Mouse (Mus musculus) intestine, embryonic 15.5 days (tissue): ENCODE measurements around the gene Tbx10. TPM values are rescaled to one million over a fixed set of nuclear protein-coding genes. Genes with fewer than 3 reads are reported as not detected.
A peak's percentile ranks its signal among the peaks of the same experiment; 100 is the strongest.
"Not testable (repeated sequence)": the region's sequence is repeated elsewhere in the genome, so short reads cannot be mapped to it uniquely, and the experiment has no call there.

Experiments
- ATAC-seq: fragments of 200-750 bp; cut with Nextera tagmentation; 2 replicates; pipeline ENCODE4 v1.8.0; 2017; ENCODE audit warnings: moderate TSS enrichment, moderate library complexity
- H3K27ac ChIP-seq: fragments of 300-500 bp; sonication (generic); 2 replicates; pipeline ENCODE4 v1.5.1; 2015; ENCODE audit warnings: mild to moderate bottlenecking, inconsistent platforms
- H3K27me3 ChIP-seq: fragments of 300-500 bp; sonication (generic); replicated peaks from 2 replicates; pipeline ENCODE4 v1.6.1; 2015; ENCODE audit warnings: inconsistent platforms
- H3K36me3 ChIP-seq: fragments of 300-500 bp; sonication (generic); 2 replicates; pipeline ENCODE4 v1.6.1; 2015; ENCODE audit warnings: inconsistent platforms
- H3K4me1 ChIP-seq: fragments of 300-500 bp; sonication (generic); replicated peaks from 2 replicates; pipeline ENCODE4 v1.6.1; 2015; ENCODE audit warnings: inconsistent platforms
- H3K4me2 ChIP-seq: fragments of 300-500 bp; sonication (generic); replicated peaks from 2 replicates; pipeline ENCODE4 v1.6.1; 2015; ENCODE audit warnings: mild to moderate bottlenecking, inconsistent platforms
- H3K4me3 ChIP-seq: fragments of 300-500 bp; sonication (generic); replicated peaks from 2 replicates; pipeline ENCODE4 v1.5.1; 2015; ENCODE audit warnings: inconsistent platforms
- H3K9ac ChIP-seq: fragments of 300-500 bp; sonication (generic); 2 replicates; pipeline ENCODE4 v1.6.1; 2015; ENCODE audit warnings: inconsistent platforms
- H3K9me3 ChIP-seq: fragments of 300-500 bp; sonication (generic); 2 replicates; pipeline ENCODE4 v1.6.1; 2016; ENCODE audit warnings: inconsistent platforms
- WGBS: fragments of 180-500 bp; shearing (Covaris S2); methylation state at CpG from one replicate; pipeline ENCODE4 v1.1.7; 2015; 5-methylcytosine and 5-hydroxymethylcytosine counted together
- polyA plus RNA-seq: library from polyadenylated mRNA; unstranded; fragments of >200 nt; fragmentation: Nextera tagmentation; extraction: Ambion mirVana; gene quantifications from 2 replicates; pipeline ENCODE4 v1.2.1, GENCODE M21; 2015

Gene Tbx10
- polyA plus RNA-seq, 1 experiment from 2014 or later, result 0.38 TPM

DNA sequence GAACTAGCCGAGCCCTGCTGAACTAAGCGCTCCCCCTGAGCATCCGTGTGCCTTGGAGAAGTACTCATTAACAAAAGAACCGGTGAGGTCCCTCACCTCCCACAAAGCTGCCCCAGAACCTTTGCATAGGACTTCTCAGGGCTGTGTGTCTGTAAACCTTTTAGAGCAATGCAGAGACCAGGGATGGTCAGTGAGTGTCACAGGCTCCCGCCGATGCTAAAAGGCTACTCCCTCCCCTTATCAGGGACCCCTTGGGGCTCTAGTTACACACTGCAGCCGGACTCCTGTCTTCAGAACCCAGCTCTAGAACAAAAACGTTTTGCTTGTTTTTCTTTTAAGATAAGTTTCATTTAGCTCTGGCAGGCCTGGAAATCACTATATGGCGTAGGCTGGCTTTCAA lies 20.5 kb downstream of the Tbx10 start:
- 15% methylated on average over 9 of the region's 9 CpGs for WGBS
- Histone ChIP-seq H3K27me3 (no peaks in the 10 kb centered on the region), H3K4me1 (peaks cover 8% of the 10 kb centered on the region; the same call in 1 of the 2 replicates), H3K9ac (peak overlapping the region; percentile 44), H3K4me2 (peak overlapping the region; percentile 65), H3K4me3 (peak overlapping the region; percentile 80), H3K9me3 (no peaks in the 10 kb centered on the region), H3K27ac (no peak overlapping the region), H3K36me3 (peaks cover 15% of the 10 kb centered on the region)
- peak; percentile 48 for ATAC-seq

DNA sequence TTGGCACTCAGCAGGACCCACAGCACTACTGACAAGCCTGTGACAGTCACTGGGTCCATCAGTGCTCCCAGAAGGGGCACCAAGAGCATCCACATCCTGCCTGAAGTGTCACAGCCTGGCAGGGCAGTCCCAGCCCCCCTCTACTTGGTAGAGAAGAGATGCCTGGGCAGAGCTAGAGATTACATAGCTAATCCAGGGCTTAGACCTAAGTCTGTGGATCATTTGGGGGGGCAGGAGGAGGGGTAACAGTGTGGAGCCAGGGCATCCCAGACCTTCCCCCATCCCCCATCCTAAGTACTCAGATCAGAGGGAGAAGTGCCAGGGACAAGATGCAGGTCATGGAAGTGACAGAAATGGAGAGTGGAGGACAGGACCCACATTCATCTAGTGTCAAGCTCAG lies 22.2 kb downstream of the Tbx10 start:
- Histone ChIP-seq H3K4me1 (peaks cover 11% of the 10 kb centered on the region; the same call in 1 of the 2 replicates), H3K36me3 (0 out of 2 replicates have a peak, but pooled peaks cover 3% of the 10 kb centered on the region), H3K27me3 (no peaks in the 10 kb centered on the region), H3K4me3 (no peak overlapping the region), H3K4me2 (no peak overlapping the region), H3K27ac (no peak overlapping the region), H3K9me3 (no peaks in the 10 kb centered on the region), H3K9ac (no peak overlapping the region)
- ATAC-seq, result no peak

DNA sequence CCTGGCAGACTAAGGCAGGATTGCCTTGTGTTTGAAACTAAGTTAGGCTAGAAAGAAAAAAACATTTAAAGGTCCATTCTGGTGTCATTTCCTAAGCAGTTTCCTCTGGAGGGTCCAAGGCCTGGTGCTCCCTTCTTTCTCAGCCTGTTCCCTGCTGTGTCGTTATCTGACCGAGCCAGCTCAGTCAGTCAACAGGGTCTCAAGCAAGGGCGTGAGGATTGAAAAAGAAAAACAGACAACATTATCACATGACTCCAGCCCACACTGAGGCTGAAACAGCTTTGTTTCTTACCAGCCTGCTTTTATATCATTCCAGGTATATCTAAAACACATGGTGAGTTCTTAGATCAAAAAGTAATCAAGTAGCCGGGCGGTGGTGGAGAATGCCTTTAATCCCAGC lies 23.1 kb downstream of the Tbx10 start:
- no peak overlapping the region for H3K4me2 ChIP-seq
- no peak for ATAC-seq
- H3K9ac ChIP-seq, result no peak overlapping the region
- WGBS, result 66% methylated on average over 5 of the region's 5 CpGs
- no peak overlapping the region for H3K27ac ChIP-seq
- H3K36me3 ChIP-seq, result 0 out of 2 replicates have a peak, but pooled peaks cover 3% of the 10 kb centered on the region
- no peaks in the 10 kb centered on the region for H3K27me3 ChIP-seq
- no peaks in the 10 kb centered on the region for H3K9me3 ChIP-seq
- H3K4me1 ChIP-seq, result peaks cover 11% of the 10 kb centered on the region; the same call in 1 of the 2 replicates
- no peak overlapping the region for H3K4me3 ChIP-seq

DNA sequence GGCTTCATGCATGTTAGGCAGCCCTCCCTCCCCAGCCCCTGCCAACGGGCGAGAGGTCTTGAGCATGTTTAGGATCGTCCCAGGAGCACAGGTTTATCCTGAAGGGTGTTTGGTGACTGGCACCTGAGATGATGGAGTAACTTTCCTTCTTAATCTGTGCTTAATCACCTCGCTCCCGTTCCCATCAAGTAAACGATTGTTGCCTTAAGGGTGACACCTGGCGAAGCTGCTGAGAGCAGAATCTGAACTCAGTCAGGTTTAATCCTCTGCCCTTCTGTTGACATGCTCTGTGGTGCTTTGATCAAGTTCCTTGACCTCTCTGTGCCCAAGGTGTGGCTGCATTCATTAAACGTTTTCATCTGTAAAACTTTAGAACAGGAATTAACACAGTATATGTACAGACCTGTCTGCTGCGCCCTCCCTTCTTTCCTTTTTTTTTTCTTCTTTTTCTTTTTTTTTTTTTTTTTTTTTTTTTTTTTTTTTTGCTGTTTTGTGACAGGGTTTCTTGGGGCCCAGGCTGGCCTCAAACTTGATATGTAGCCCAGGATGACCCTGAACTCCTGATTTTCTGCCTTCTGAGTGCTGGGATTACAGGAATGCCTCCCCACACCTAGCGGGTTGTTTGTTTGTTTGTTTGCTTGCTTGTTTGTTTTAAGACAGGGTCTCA lies 25.5 kb downstream of the Tbx10 start:
- H3K9me3 ChIP-seq, result no peaks in the 10 kb centered on the region
- no peaks in the 10 kb centered on the region for H3K36me3 ChIP-seq
- H3K4me1 ChIP-seq, result peaks cover 3% of the 10 kb centered on the region; the same call in 1 of the 2 replicates
- H3K27me3 ChIP-seq, result no peaks in the 10 kb centered on the region
- no peak overlapping the region for H3K4me2 ChIP-seq
- no peak overlapping the region for H3K4me3 ChIP-seq
- WGBS, result 66% methylated on average over 10 of the region's 10 CpGs
- H3K27ac ChIP-seq, result no peak overlapping the region
- no peak overlapping the region for H3K9ac ChIP-seq
- ATAC-seq, result no peak

DNA sequence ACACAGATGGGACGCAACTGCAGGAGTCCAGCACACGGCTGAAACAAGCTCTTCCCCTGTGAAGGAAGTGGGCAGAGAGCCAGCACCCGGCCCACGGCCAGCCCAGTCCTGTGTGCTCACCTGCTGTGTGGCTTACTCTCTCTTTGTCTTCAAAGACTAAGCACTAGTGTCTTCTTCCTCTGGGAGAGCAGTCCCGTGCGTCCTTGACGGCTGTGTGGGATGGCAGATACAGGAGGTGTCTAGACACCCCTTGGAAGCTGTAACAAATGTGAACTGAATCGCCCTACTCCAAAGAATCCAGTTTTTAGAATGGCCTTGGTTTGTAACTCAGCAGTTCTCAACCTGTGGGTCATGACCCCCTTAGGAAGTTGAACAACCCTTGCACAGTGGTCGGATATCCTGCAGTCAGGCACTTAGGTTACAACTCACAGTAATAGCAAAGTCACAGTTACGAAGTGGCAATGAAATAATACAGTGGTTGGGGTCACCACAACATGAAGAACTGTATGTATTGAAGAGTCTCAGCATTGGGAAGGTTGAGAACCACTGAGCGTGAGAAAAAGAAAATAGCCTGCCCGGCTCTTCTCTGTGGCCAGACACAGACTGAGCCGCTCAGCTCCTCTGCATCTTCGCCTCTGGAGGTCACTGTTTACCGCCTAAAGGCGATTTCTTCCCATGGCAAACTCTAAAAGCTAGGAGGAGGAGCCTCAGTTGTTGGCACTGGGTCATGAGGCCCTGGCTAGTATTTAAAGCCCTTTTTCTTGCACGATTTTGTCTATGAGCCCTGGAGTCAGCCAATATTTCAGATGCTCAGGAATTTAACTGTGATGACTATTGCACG lies 26.4 kb downstream of the Tbx10 start:
- Histone ChIP-seq H3K9ac (no peak overlapping the region), H3K4me1 (peaks cover 3% of the 10 kb centered on the region; the same call in 1 of the 2 replicates), H3K4me2 (peak overlapping the region; percentile 2; the same call in 1 of the 2 replicates), H3K36me3 (no peaks in the 10 kb centered on the region), H3K9me3 (no peaks in the 10 kb centered on the region), H3K4me3 (no peak overlapping the region), H3K27me3 (no peaks in the 10 kb centered on the region), H3K27ac (no peak overlapping the region)
- 31% methylated on average over 18 of the region's 18 CpGs for WGBS
- ATAC-seq, result peak; percentile 94

DNA sequence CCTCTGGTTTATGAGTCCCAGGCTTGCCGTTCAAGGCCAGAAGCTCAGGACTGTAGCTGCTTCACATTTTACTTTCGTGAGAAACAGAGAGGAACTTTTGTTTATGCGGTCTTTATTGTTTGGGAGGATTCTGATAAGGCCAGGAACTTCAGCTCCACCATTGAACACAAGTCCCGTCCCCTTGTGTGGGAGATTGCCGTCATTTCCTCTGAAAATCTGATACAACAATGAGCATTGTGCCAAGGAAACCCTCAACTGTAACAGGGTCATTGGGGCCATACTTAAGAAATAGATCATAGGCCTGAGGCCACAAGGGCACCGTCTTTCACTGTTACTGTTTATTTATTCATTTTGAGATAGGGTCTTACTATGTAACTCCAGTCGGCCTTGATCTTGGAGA lies 30.6 kb downstream of the Tbx10 start:
- Histone ChIP-seq H3K27ac (no peak overlapping the region), H3K9ac (no peak overlapping the region), H3K27me3 (no peaks in the 10 kb centered on the region), H3K4me1 (peaks cover 3% of the 10 kb centered on the region; the same call in 1 of the 2 replicates), H3K4me2 (no peak overlapping the region), H3K4me3 (no peak overlapping the region), H3K36me3 (no peaks in the 10 kb centered on the region), H3K9me3 (no peaks in the 10 kb centered on the region)
- ATAC-seq, result no peak
- WGBS, result 65% methylated on average over 7 of the region's 7 CpGs

DNA sequence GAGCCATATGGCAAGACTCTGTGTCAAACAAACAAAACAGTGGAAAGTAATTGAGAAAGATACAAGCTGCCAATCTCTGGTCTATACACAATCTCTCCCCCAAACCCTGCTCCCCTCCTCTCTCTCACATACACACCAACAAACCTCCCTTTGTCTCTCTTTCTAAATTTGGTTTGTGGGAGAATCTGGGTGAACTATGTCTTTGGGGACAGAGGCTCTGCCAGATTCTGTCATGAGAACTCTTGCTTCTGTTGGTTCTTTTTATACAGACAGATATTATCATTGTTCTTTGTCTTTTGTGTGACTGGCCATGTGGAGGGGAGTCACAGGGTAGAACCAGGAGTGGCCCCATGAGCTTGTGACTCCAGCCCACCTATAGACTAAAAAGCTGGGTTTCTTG lies 35.0 kb downstream of the Tbx10 start:
- Histone ChIP-seq H3K27me3 (no peaks in the 10 kb centered on the region), H3K27ac (no peak overlapping the region), H3K36me3 (no peaks in the 10 kb centered on the region), H3K9ac (no peak overlapping the region), H3K9me3 (no peaks in the 10 kb centered on the region), H3K4me3 (no peak overlapping the region), H3K4me2 (no peak overlapping the region), H3K4me1 (no peaks in the 10 kb centered on the region)
- no peak for ATAC-seq

DNA sequence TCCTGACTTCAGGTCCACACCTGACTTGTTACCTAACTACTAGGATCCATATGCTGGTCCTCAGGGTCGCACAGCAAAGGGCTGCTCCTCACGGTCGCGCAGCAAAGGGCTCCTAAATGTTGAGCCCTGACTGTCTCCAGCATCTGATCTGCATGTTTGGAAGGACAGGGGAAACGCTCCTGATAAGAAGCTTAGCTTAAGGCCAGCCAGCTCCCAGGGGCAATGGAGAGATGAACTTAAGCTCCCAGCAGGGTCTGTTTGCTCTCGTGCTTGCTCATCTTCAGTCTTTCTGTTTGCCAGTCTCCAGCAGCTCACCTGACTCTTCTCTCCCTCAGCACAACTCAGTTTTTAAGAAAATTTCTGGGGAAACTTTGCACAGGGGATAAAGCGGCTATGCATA lies 40.1 kb downstream of the Tbx10 start:
- Histone ChIP-seq H3K27ac (peak overlapping the region; percentile 29; the same call in 1 of the 2 replicates), H3K27me3 (no peaks in the 10 kb centered on the region), H3K9me3 (no peaks in the 10 kb centered on the region), H3K4me3 (no peak overlapping the region), H3K36me3 (no peaks in the 10 kb centered on the region), H3K9ac (no peak overlapping the region), H3K4me2 (no peak overlapping the region), H3K4me1 (peaks cover 19% of the 10 kb centered on the region)
- WGBS, result 58% methylated on average over 7 of the region's 7 CpGs
- no peak for ATAC-seq

DNA sequence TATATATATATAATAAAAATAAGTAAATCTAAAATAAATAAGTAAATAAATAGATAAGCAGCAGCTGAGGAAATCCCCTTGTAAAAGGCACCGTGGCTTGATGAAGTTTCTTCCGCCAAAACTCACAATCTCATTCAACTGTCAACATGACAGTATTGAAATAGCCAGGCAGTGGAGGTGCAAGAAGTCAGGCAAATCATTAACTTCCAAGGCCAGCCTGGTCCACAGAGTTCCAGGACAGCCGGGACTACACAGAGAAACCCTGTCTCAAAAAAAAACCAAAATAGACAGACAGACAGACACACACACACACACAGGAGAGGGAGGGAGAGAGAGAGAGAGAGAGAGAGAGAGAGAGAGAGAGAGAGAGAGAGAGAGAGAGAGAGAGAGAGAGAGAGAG lies 40.7 kb downstream of the Tbx10 start:
- H3K4me2 ChIP-seq, result peak overlapping the region; percentile 19; the same call in 1 of the 2 replicates
- ATAC-seq, result peak; percentile 63
- no peaks in the 10 kb centered on the region for H3K9me3 ChIP-seq
- H3K27ac ChIP-seq, result peak overlapping the region; percentile 54; the same call in 1 of the 2 replicates
- no peak overlapping the region for H3K9ac ChIP-seq
- peaks cover 23% of the 10 kb centered on the region for H3K4me1 ChIP-seq
- no peaks in the 10 kb centered on the region for H3K27me3 ChIP-seq
- 67% methylated on average over 3 of the region's 3 CpGs for WGBS
- H3K36me3 ChIP-seq, result no peaks in the 10 kb centered on the region
- H3K4me3 ChIP-seq, result no peak overlapping the region

DNA sequence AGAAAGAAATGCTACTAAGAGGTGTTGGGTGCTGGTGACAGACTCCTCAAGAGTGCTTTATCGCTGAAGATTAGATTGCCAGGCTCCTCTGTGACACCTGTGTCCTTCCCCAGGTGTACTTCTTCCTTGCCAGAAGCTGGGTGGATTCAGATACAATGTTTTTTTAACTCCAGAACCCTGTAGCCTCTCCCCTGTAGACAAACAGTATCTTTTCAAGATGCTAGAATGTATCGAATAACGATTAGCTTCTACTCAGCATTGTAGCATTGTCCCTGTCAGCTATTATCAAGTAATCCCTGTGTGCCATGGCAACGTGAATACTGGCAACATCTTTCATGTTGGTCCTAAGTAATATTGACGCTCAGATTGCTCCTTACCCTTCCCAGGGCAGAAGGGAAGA lies 41.2 kb downstream of the Tbx10 start:
- H3K9me3 ChIP-seq, result no peaks in the 10 kb centered on the region
- H3K9ac ChIP-seq, result no peak overlapping the region
- peaks cover 23% of the 10 kb centered on the region for H3K4me1 ChIP-seq
- WGBS, result 47% methylated on average over 5 of the region's 5 CpGs
- peak overlapping the region; percentile 19; the same call in 1 of the 2 replicates for H3K4me2 ChIP-seq
- H3K36me3 ChIP-seq, result no peaks in the 10 kb centered on the region
- H3K4me3 ChIP-seq, result no peak overlapping the region
- peak; percentile 41; the same call in 1 of the 2 replicates for ATAC-seq
- H3K27me3 ChIP-seq, result no peaks in the 10 kb centered on the region
- H3K27ac ChIP-seq, result peak overlapping the region; percentile 54

DNA sequence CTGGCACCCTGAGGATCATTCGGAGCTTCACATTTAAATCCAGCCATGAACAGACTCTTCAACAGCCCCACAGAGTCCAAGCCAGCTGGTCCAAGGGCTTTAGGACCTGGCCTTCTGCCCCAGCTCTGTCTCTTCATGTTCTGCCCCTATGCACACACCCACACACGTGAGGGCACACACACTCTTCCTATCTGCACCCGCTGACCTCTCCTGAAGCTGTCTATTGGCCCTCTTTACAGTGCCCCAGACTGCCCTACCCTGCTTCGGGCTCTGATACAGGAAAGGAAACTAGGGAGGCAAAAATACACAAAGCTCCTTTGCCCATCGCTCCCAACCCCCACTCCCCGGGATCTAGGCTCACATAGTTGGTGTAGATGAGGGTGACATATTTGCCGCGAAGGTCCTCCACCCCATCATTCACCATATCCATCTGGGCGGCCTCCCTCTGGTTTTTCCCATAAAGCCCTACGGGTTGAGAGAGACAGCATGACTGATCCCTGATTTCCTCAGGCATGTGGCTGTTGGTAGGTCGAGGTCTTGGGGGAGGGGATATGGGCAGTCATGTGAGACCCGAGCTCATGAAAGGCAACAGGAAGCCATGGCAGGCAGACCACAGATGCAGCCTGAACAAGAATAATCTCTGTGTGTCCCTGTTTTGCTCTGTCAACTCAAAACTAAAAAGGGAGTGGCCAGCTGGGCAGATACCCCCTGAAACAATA lies 43.9 kb downstream of the Tbx10 start:
- H3K4me3 ChIP-seq, result peak overlapping the region; percentile 12
- H3K9me3 ChIP-seq, result no peaks in the 10 kb centered on the region
- H3K27ac ChIP-seq, result peak overlapping the region; percentile 36; the same call in 1 of the 2 replicates
- no peaks in the 10 kb centered on the region for H3K36me3 ChIP-seq
- H3K4me2 ChIP-seq, result peak overlapping the region; percentile 52
- peaks cover 23% of the 10 kb centered on the region for H3K4me1 ChIP-seq
- H3K27me3 ChIP-seq, result no peaks in the 10 kb centered on the region
- H3K9ac ChIP-seq, result no peak overlapping the region
- ATAC-seq, result peak; percentile 68
- 61% methylated on average over 12 of the region's 12 CpGs for WGBS

DNA sequence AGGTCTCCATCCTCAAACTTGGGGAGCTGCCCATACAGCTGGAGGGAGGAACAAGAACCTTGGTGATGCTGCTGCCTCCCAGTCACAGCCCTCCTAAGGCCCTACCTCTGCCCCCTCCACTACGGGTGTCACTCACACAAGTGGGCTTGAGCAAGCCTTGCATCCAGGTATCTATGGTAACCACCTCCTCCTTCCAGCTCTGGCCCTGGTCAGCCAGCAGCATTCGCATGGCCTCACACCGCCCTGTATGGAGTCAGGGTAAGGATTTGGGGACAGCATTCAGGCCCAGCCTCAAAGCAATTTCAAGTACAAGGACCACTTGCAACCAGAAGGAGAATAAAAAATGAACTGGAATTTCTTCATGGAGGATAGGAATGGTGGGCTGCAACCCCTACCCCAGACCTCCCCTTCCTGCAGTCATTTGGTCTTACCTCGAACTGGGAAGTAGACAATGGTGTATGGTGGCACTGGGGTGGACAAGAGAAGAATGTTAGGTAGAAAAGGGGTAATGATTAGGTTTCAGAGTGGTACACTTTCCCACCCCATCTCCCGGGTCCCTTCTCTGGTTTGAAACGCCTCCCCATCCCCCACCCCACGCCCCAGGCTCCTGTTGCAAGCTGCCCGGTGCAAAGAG lies 44.7 kb downstream of the Tbx10 start:
- Histone ChIP-seq H3K9ac (peak overlapping the region; percentile 84), H3K4me1 (peaks cover 23% of the 10 kb centered on the region), H3K27ac (peak overlapping the region; percentile 89), H3K4me3 (peak overlapping the region; percentile 76), H3K4me2 (peak overlapping the region; percentile 80)
- WGBS, result 25% methylated on average over 7 of the region's 8 CpGs
- not testable (repeated sequence) for H3K27me3 ChIP-seq, H3K9me3 ChIP-seq, H3K36me3 ChIP-seq, ATAC-seq
